In genomic region chr3:89512225-89512624, GRCm38 (mm10) we compare ENCODE assay signal across 9 mouse cellular contexts. TPM values are rescaled to one million over a fixed set of nuclear protein-coding genes. Genes with fewer than 3 reads are reported as not detected.
DNase-seq lines count a peak whose midpoint lies in the region; ATAC-seq and TF ChIP-seq lines count a peak whose summit lies in the region.
"Had no signal": no experiment of that assay in that cellular context is flagged by ENCODE, and none has a peak within 500 bp of the region (broad histone marks: within the 10 kb centered on the region; RNA-seq: fewer than 3 reads in every experiment).

No protein-coding gene starts in this region.

- H3K27ac ChIP-seq in hindbrain, embryonic 11.5 days (ENCODE audit: low read depth, low read length), result no peak overlapping the region
- H3K27ac ChIP-seq in hindbrain, embryonic 12.5 days, result no peak overlapping the region
- H3K27ac ChIP-seq: limb, embryonic 13.5 days; neural tube, embryonic 13.5 days had no signal

- no peak overlapping the region for H3K9ac ChIP-seq in hindbrain, embryonic 11.5 days (ENCODE audit: low read depth, low read length)
- H3K9ac ChIP-seq in hindbrain, embryonic 12.5 days, result no peak overlapping the region
- H3K9ac ChIP-seq: neural tube, embryonic 13.5 days had no signal

- WGBS in hindbrain, embryonic 11.5 days, result 95% methylated on average over 2 of the region's 2 CpGs
- 84% methylated on average over 2 of the region's 2 CpGs for WGBS in hindbrain, embryonic 12.5 days

- H3K36me3 ChIP-seq in hindbrain, embryonic 11.5 days (ENCODE audit: control insufficient read depth, insufficient read depth, low read length), result no peaks in the 10 kb centered on the region
- no peaks in the 10 kb centered on the region for H3K36me3 ChIP-seq in hindbrain, embryonic 12.5 days
- H3K36me3 ChIP-seq in C2C12 (ENCODE audit: control insufficient read depth, insufficient read depth), result no peaks in the 10 kb centered on the region
- H3K36me3 ChIP-seq: limb, embryonic 13.5 days; neural tube, embryonic 13.5 days had no signal

- H3K27me3 ChIP-seq in hindbrain, embryonic 11.5 days (ENCODE audit: control insufficient read depth, insufficient read depth, low read length), result no peaks in the 10 kb centered on the region
- peaks cover 16% of the 10 kb centered on the region for H3K27me3 ChIP-seq in hindbrain, embryonic 12.5 days
- peaks cover 23% of the 10 kb centered on the region for H3K27me3 ChIP-seq in C2C12 (ENCODE audit: control insufficient read depth, insufficient read depth, insufficient read length)

- intact Hi-C loops in left cerebral cortex, postnatal 10 days (cut with DNase I), result loop anchor here (5.0 to 10.0 kb wide), 2 partner anchors 260 to 333 kb away; partner anchors contain the start of gene Ube2q1

- TF ChIP-seq CTCF in C2C12 (IDR thresholded peaks at IDR 0.05; ENCODE audit: control insufficient read depth, insufficient read depth, insufficient read length), result peak; percentile 69

- peak; percentile 40 for DNase-seq in hindbrain, embryonic 11.5 days (ENCODE audit: low spot score)
- peak; percentile 37 for DNase-seq in 3T3-L1 (ENCODE audit: low read depth, low spot score)
- peak; percentile 55 for DNase-seq in induced T-regulatory cell, adult 2 months (ENCODE audit: low read depth)
- no peak for DNase-seq in left cerebral cortex, postnatal 10 days (ENCODE audit: extremely low spot score in 1 of 2, low spot score in 2 of 2)
- DNase-seq in ovary, adult 18-20 months (ENCODE audit: low spot score), result no peak

- H3K79me2 ChIP-seq in C2C12 (ENCODE audit: control insufficient read depth, insufficient read depth), result no peaks in the 10 kb centered on the region

- ATAC-seq in hindbrain, embryonic 11.5 days (ENCODE audit: low FRiP score), result no peak
- ATAC-seq in hindbrain, embryonic 12.5 days (ENCODE audit: low FRiP score), result no peak

- no peaks in the 10 kb centered on the region; the same call in 1 of the 2 replicates for H3K9me3 ChIP-seq in hindbrain, embryonic 11.5 days (ENCODE audit: control insufficient read depth, low read length)
- H3K9me3 ChIP-seq in hindbrain, embryonic 12.5 days (replicated peaks), result 0 out of 2 replicates have a peak, but pooled peaks cover 3% of the 10 kb centered on the region

- no peaks in the 10 kb centered on the region for H3K79me3 ChIP-seq in C2C12 (ENCODE audit: low read depth)

- 0 out of 2 replicates have a peak, but pooled peaks cover 5% of the 10 kb centered on the region for H3K4me1 ChIP-seq in hindbrain, embryonic 11.5 days (replicated peaks; ENCODE audit: control insufficient read depth, insufficient read depth, low read length)
- peaks cover 18% of the 10 kb centered on the region for H3K4me1 ChIP-seq in hindbrain, embryonic 12.5 days

- H3ac ChIP-seq in C2C12 (ENCODE audit: control insufficient read depth, insufficient read length, low read depth), result no peak overlapping the region

- H3K4me3 ChIP-seq in hindbrain, embryonic 11.5 days (ENCODE audit: low read depth, low read length), result no peak overlapping the region
- H3K4me3 ChIP-seq in hindbrain, embryonic 12.5 days, result no peak overlapping the region
- H3K4me3 ChIP-seq in C2C12 (ENCODE audit: insufficient read depth, poor library complexity, severe bottlenecking), result no peak overlapping the region
- H3K4me3 ChIP-seq: limb, embryonic 13.5 days; neural tube, embryonic 13.5 days had no signal

- no peak overlapping the region for H3K4me2 ChIP-seq in hindbrain, embryonic 11.5 days (replicated peaks; ENCODE audit: low read depth, low read length)
- no peak overlapping the region for H3K4me2 ChIP-seq in hindbrain, embryonic 12.5 days (replicated peaks)

TF ChIP-seq in C2C12, 6 proteins besides CTCF, POLR2A, EP300 and RAD21:
- TF ChIP-seq USF1 (IDR thresholded peaks at IDR 0.05; ENCODE audit: low read depth) (no peak), FOSL1 (IDR thresholded peaks at IDR 0.05; ENCODE audit: insufficient read depth, low read length, poor library complexity, severe bottlenecking) (no peak), CEBPB (IDR thresholded peaks at IDR 0.05; ENCODE audit: low read depth) (no peak), MAX (IDR thresholded peaks at IDR 0.05) (no peak), MYOD1 (IDR thresholded peaks at IDR 0.05; ENCODE audit: control insufficient read depth, insufficient read length, low read depth) (no peak), MYOG (IDR thresholded peaks at IDR 0.05; ENCODE audit: control insufficient read depth, extremely low read depth, insufficient read length) (no peak)

RNA-seq across cellular contexts. Expression of gene Kcnn3, which starts 7.7 kb away (rescaled TPM):
- polyA plus RNA-seq in hindbrain, embryonic 11.5 days (2014; fragmentation: Nextera tagmentation; extraction: Ambion mirVana), result 1.5 and 2.9 TPM in 2 replicates
- polyA plus RNA-seq in hindbrain, embryonic 12.5 days (2016; fragmentation: Nextera tagmentation; extraction: Ambion mirVana), result 4.0 and 4.2 TPM in 2 replicates
- 0.01 TPM for polyA plus RNA-seq in C2C12 (2012; fragmentation: generic; extraction: Trizol)
- total RNA-seq in left cerebral cortex, postnatal 10 days (2021), result 10 to 100 TPM; 22.9 to 23.7 TPM

RNA-seq across cellular contexts. Expression of gene Pmvk, which starts 57.9 kb away (rescaled TPM):
- 72.2 and 79.6 TPM in 2 replicates for polyA plus RNA-seq in hindbrain, embryonic 11.5 days (2014; fragmentation: Nextera tagmentation; extraction: Ambion mirVana)
- 73.5 and 74.5 TPM in 2 replicates for polyA plus RNA-seq in hindbrain, embryonic 12.5 days (2016; fragmentation: Nextera tagmentation; extraction: Ambion mirVana)
- polyA plus RNA-seq in C2C12 (2012; fragmentation: generic; extraction: Trizol), result 36.6 TPM
- 10 to 100 TPM; 43.4 to 45.9 TPM for total RNA-seq in left cerebral cortex, postnatal 10 days (2021)

Comparison
In these comparisons a context has a peak if more than half of its experiments do, and no peak if none do; other contexts are left out.
1. DNase-seq: peak in hindbrain, embryonic 11.5 days (single experiment), 3T3-L1 (single experiment) and induced T-regulatory cell, adult 2 months (single experiment); none in left cerebral cortex, postnatal 10 days (0 of 2) and ovary, adult 18-20 months (single experiment).